Mouse (Mus musculus) layer of hippocampus, postnatal 14 days (tissue): ENCODE data around the gene Dglucy. TPM values are rescaled to one million over a fixed set of nuclear protein-coding genes. Genes with fewer than 3 reads are reported as not detected.
A peak's percentile ranks its signal among the peaks of the same experiment; 100 is the strongest.

Experiments
- DNase-seq, 2 experiments: peaks; one replicate each; pipeline ENCODE4 v3.0.0; 2021 to 2022; ENCODE audit warnings: low spot score in 2 of 2, mixed read lengths in 1 of 2
- total RNA-seq, 2 experiments: library from RNA; stranded (reverse); gene quantifications; 2 replicates each; pipeline ENCODE4 v1.2.3; 2021

The Dglucy gene
- total RNA-seq, 2 experiments from 2014 or later: 5.1 to 6.7 TPM

GRCm38 (mm10) chr12:100839079-100839600 lies 60.3 kb downstream of the Dglucy start:
- no peak for DNase-seq

GRCm38 (mm10) chr12:100839926-100840325 lies 61.1 kb downstream of the Dglucy start:
- DNase-seq: no peak

GRCm38 (mm10) chr12:100841211-100841792 lies 62.4 kb downstream of the Dglucy start:
- peak; percentile 78 to 84 for DNase-seq

GRCm38 (mm10) chr12:100843171-100843570 lies 64.3 kb downstream of the Dglucy start:
- no peak for DNase-seq

GRCm38 (mm10) chr12:100844546-100844945 lies 65.7 kb downstream of the Dglucy start:
- DNase-seq: no peak

- no peak for DNase-seq
Observed at GRCm38 (mm10) chr12:100845829-100846228, 67.0 kb downstream of the Dglucy start.

GRCm38 (mm10) chr12:100846566-100846965 lies 67.7 kb downstream of the Dglucy start:
- DNase-seq: no peak

GRCm38 (mm10) chr12:100847437-100848080 lies 68.7 kb downstream of the Dglucy start:
- no peak for DNase-seq

- DNase-seq: peak; percentile 52 to 84
Observed at GRCm38 (mm10) chr12:100849421-100850138, 70.7 kb downstream of the Dglucy start.

- DNase-seq: no peak
Observed at GRCm38 (mm10) chr12:100852370-100852769, 73.5 kb downstream of the Dglucy start.

- no peak for DNase-seq
Observed at GRCm38 (mm10) chr12:100856337-100856736, 77.5 kb downstream of the Dglucy start.

- DNase-seq: no peak
Observed at GRCm38 (mm10) chr12:100857791-100858190, 78.9 kb downstream of the Dglucy start.

GRCm38 (mm10) chr12:100862272-100862671 lies 83.4 kb downstream of the Dglucy start:
- no peak for DNase-seq

GRCm38 (mm10) chr12:100862856-100863446 lies 84.1 kb downstream of the Dglucy start:
- DNase-seq: no peak

GRCm38 (mm10) chr12:100865072-100865471 lies 86.2 kb downstream of the Dglucy start:
- no peak for DNase-seq

GRCm38 (mm10) chr12:100865509-100866078 lies 86.7 kb downstream of the Dglucy start:
- DNase-seq: no peak

- no peak for DNase-seq
Observed at GRCm38 (mm10) chr12:100867097-100867496, 88.2 kb downstream of the Dglucy start.

- no peak for DNase-seq
Observed at GRCm38 (mm10) chr12:100868049-100868622, 89.3 kb downstream of the Dglucy start.

- DNase-seq: no peak
Observed at GRCm38 (mm10) chr12:100871234-100871633, 92.4 kb downstream of the Dglucy start.

- no peak for DNase-seq
Observed at GRCm38 (mm10) chr12:100871841-100872240, 93.0 kb downstream of the Dglucy start.

- DNase-seq: no peak
Observed at GRCm38 (mm10) chr12:100873612-100874011, 94.8 kb downstream of the Dglucy start.
